Mouse (Mus musculus) liver, embryonic 14.5 days (tissue): Measurements from ENCODE around the gene Ermard. TPM values are rescaled to one million over a fixed set of nuclear protein-coding genes. Genes with fewer than 3 reads are reported as not detected.
A peak's percentile ranks its signal among the peaks of the same experiment; 100 is the strongest.
"Not testable (repeated sequence)": the region's sequence is repeated elsewhere in the genome, so short reads cannot be mapped to it uniquely, and the experiment has no call there.

Experiments used
- ATAC-seq: fragments of 200-750 bp; cut with Nextera tagmentation; 2 replicates; pipeline ENCODE4 v1.8.0; 2017; ENCODE audit warnings: moderate number of reproducible peaks, mild to moderate bottlenecking, moderate library complexity; ENCODE audit not compliant: insufficient read depth
- DNase-seq, 3 experiments: peaks; one replicate each; pipeline ENCODE4 v3.0.0-alpha.2; 2012 to 2013; ENCODE audit warnings: low read depth in 3 of 3, low spot score in 3 of 3
- H3K27ac ChIP-seq: fragments of 300-500 bp; sonication (generic); 2 replicates; pipeline ENCODE4 v1.5.1; 2014; ENCODE audit warnings: moderate library complexity, mild to moderate bottlenecking, control low read depth, inconsistent platforms
- H3K27me3 ChIP-seq: fragments of 300-500 bp; sonication (generic); 2 replicates; pipeline ENCODE4 v1.6.1; 2014; ENCODE audit warnings: mild to moderate bottlenecking, low read length, moderate library complexity; ENCODE audit not compliant: control insufficient read depth, insufficient read depth
- H3K36me3 ChIP-seq: fragments of 300-500 bp; sonication (generic); replicated peaks from 2 replicates; pipeline ENCODE4 v1.6.1; 2014; ENCODE audit warnings: low read depth; ENCODE audit not compliant: control insufficient read depth, insufficient read depth
- H3K4me1 ChIP-seq, 2 experiments: fragments of 200-500 bp in 1 of 2; fragments of 300-500 bp in 1 of 2; sonication (generic) in 1 of 2; replicated peaks; 2 replicates each; pipeline ENCODE4 v1.6.1; 2012 to 2014; ENCODE audit warnings: antibody characterized with exemption in 1 of 2, inconsistent platforms in 1 of 2, low read length in 1 of 2; ENCODE audit not compliant: control insufficient read depth in 2 of 2, insufficient read depth in 2 of 2
- H3K4me2 ChIP-seq: fragments of 300-500 bp; sonication (generic); 2 replicates; pipeline ENCODE4 v1.6.1; 2014; ENCODE audit warnings: low read depth, mild to moderate bottlenecking, control low read depth, moderate library complexity
- H3K4me3 ChIP-seq, 2 experiments: fragments of 200-500 bp in 1 of 2; fragments of 300-500 bp in 1 of 2; sonication (generic) in 1 of 2; 2 replicates each; pipeline ENCODE4 v1.5.1; 2012 to 2014; ENCODE audit warnings: low read depth in 2 of 2, low read length in 2 of 2, mild to moderate bottlenecking in 2 of 2, control low read depth in 1 of 2, inconsistent platforms in 1 of 2, moderate library complexity in 1 of 2; ENCODE audit not compliant: insufficient read depth in 1 of 2
- H3K9ac ChIP-seq: fragments of 300-500 bp; sonication (generic); replicated peaks from 2 replicates; pipeline ENCODE4 v1.6.1; 2014; ENCODE audit warnings: mild to moderate bottlenecking, control low read depth, moderate library complexity
- H3K9me3 ChIP-seq: fragments of 300-500 bp; sonication (generic); 2 replicates; pipeline ENCODE4 v1.6.1; 2016; ENCODE audit warnings: low read length, mixed read lengths; ENCODE audit not compliant: control insufficient read depth
- WGBS: fragments of 180-500 bp; shearing (Covaris S2); extraction: QIAGEN DNeasy Blood & Tissue Kit; methylation state at CpG from one replicate; pipeline ENCODE4 v1.1.7; 2014; ENCODE audit not compliant: insufficient replicate concordance; 5-methylcytosine and 5-hydroxymethylcytosine counted together
- polyA plus RNA-seq, 2 experiments: library from polyadenylated mRNA; depleted of rRNA in 1 of 2; stranded (reverse) in 1 of 2; unstranded in 1 of 2; fragments of >200 nt; fragmentation: Nextera tagmentation in 1 of 2; extraction: Ambion mirVana in 1 of 2; gene quantifications; 2 replicates each; pipeline versions ENCODE4 v1.2.1 to v1.2.3; 2012 to 2014

Gene Ermard
- polyA plus RNA-seq, 2 experiments, result 16.9 to 21.3 TPM

GRCm38 (mm10) chr17:15021503-15022220 lies 19.3 kb upstream of the Ermard start:
- not testable (repeated sequence) for H3K4me3 ChIP-seq, ATAC-seq, H3K36me3 ChIP-seq, H3K4me2 ChIP-seq, H3K9ac ChIP-seq, DNase-seq, H3K9me3 ChIP-seq, H3K4me1 ChIP-seq, H3K27me3 ChIP-seq
- H3K27ac ChIP-seq, result peak overlapping the region; percentile 55; the same call in 1 of the 2 replicates
- 69% methylated on average over 3 of the region's 3 CpGs for WGBS

DNA sequence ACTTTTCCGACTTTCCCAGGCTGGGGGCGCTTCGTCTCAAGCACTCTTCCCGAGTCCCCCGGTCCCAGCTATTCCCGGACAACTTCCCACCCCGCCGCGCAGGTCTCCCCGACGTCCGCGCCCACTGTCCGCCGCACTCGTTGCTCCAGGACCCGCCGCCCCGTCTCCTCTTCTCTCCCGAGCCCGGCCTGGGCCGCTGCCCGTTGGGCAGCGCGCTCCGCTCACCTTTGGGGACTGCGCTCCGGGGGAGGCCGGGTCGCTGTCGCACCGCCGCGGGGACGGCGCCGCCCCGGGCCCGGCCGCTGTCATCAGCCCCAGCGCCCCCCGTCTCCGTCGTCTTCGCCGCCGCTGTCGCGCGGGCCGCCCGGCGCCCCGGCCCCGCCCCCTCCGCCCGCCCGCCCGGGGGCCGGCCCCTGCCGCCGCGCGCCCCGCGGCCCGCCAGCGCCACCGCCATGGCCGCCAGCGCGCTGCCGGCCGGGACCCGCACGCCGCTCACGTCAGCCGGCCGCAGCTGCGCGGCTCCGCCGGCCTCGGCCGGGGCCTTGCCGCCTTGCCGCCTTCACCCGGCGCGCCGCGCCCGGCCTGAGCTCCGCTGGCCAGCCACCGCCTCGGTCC lies 17.0 kb upstream of the Ermard start:
- peak; percentile 75 for ATAC-seq

DNA sequence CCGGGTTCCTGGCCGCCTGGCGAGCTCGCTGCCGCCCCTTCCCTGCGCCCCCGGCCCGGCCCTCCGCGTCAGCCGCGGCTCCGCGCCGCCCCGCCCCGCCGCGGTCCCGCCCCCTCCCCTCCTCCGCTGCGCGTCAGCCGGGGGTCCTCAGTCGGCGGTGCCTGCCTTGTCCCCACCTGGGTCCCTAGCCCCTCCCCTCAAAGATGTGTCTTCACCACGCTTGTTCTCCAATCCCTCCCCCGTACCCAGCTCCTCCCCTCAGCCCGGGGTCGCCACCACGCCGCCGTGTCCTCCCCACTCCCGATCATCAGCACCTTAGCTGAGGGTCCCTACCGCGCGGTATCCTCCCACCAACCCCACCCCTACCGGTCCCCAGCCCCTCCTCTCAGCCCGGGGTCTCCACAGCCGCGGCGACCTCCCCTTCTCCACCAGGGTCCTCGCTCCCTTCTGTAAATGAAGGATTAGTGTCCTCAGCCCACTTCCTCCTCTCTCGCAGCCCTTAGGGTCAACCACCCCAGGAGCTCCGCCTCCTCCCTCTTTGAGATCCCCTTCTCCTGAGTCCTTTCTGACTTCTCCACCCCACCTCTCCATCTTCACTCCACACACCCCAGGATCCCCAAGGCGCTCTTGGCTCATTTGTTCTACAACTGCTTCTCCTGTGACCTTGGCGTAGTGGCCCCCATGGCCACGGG lies 16.4 kb upstream of the Ermard start:
- DNase-seq, H3K27me3 ChIP-seq, H3K9me3 ChIP-seq, H3K4me1 ChIP-seq, H3K9ac ChIP-seq, H3K4me3 ChIP-seq, H3K4me2 ChIP-seq, H3K27ac ChIP-seq, H3K36me3 ChIP-seq: not testable (repeated sequence)
- WGBS, result no CpG with 5 or more reads among the region's 48 CpGs
- ATAC-seq, result peak; percentile 57

More for the DNA sequence above, 17.0 kb upstream of the Ermard start:
- H3K4me2 ChIP-seq, H3K4me3 ChIP-seq, H3K9ac ChIP-seq, H3K4me1 ChIP-seq, H3K9me3 ChIP-seq, H3K36me3 ChIP-seq, DNase-seq, H3K27me3 ChIP-seq, H3K27ac ChIP-seq: not testable (repeated sequence)
- no CpG with 5 or more reads among the region's 97 CpGs for WGBS

GRCm38 (mm10) chr17:15025513-15025912 lies 15.5 kb upstream of the Ermard start:
- H3K4me1 ChIP-seq, H3K4me2 ChIP-seq, H3K9me3 ChIP-seq, H3K9ac ChIP-seq, ATAC-seq, DNase-seq, H3K27me3 ChIP-seq, H3K36me3 ChIP-seq, H3K4me3 ChIP-seq, H3K27ac ChIP-seq: not testable (repeated sequence)
- WGBS, result no CpG with 5 or more reads among the region's 6 CpGs

DNA sequence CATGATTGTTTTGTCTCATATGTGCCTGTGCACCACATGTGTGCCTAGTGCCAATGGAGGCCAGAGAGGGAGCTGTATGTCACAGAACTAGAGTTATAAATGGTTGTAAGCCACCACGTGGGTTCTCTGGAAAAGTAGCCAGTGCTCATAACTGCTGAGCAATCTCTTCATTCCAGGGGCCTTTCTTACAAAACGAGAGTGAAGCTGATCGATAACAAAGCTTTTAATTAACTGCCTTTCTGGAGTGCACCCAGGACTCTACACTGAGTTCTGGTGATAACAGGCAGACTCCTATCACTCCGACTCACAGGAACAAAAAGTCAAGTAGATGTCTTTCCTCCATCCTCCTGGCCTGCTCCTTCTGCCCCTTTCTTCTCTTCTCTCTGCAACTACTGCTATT lies 9.6 kb upstream of the Ermard start:
- not testable (repeated sequence) for H3K4me3 ChIP-seq, H3K9ac ChIP-seq, H3K4me2 ChIP-seq, H3K36me3 ChIP-seq, H3K4me1 ChIP-seq, H3K27me3 ChIP-seq, H3K9me3 ChIP-seq, H3K27ac ChIP-seq, DNase-seq
- ATAC-seq, result peak; percentile 81
- WGBS, result no CpG with 5 or more reads among the region's 4 CpGs

GRCm38 (mm10) chr17:15040455-15040854 lies 553 bp upstream of the Ermard start:
- not testable (repeated sequence) for H3K27ac ChIP-seq, H3K9me3 ChIP-seq, H3K4me1 ChIP-seq, H3K27me3 ChIP-seq, H3K4me2 ChIP-seq, H3K9ac ChIP-seq, DNase-seq, H3K4me3 ChIP-seq, H3K36me3 ChIP-seq
- ATAC-seq, result peak; percentile 28; the same call in 1 of the 2 replicates
- WGBS, result no CpG with 5 or more reads among the region's 3 CpGs

GRCm38 (mm10) chr17:15050338-15050737 lies 9.3 kb downstream of the Ermard start:
- not testable (repeated sequence) for DNase-seq, H3K36me3 ChIP-seq, H3K27me3 ChIP-seq, ATAC-seq, H3K9ac ChIP-seq, H3K4me2 ChIP-seq, H3K27ac ChIP-seq, H3K4me3 ChIP-seq, H3K9me3 ChIP-seq, H3K4me1 ChIP-seq
- no CpG with 5 or more reads among the region's 1 CpGs for WGBS

- H3K4me3 ChIP-seq, DNase-seq, H3K36me3 ChIP-seq, H3K9ac ChIP-seq, H3K4me1 ChIP-seq, H3K27me3 ChIP-seq, H3K4me2 ChIP-seq, H3K27ac ChIP-seq, H3K9me3 ChIP-seq: not testable (repeated sequence)
- peak; percentile 30; the same call in 1 of the 2 replicates for ATAC-seq
- 45% methylated on average over 1 of the region's 1 CpGs for WGBS
These were observed 11.8 kb downstream of the Ermard start for GRCm38 (mm10) chr17:15052766-15053165.
